Mouse (Mus musculus) left cerebral cortex, postnatal 25 days (tissue): ENCODE data around the gene D130040H23Rik. TPM values are rescaled to one million over a fixed set of nuclear protein-coding genes. Genes with fewer than 3 reads are reported as not detected.
A peak's percentile ranks its signal among the peaks of the same experiment; 100 is the strongest.

Experiments used
- DNase-seq, 2 experiments: peaks; one replicate each; pipeline ENCODE4 v3.0.0; 2022; ENCODE audit warnings: low spot score in 2 of 2, mixed read lengths in 1 of 2
- intact Hi-C: fragments of 180-260 bp; cut with DNase I; formaldehyde crosslinking; loops from one replicate; pipeline ENCODE4 v1.15.1; 2025
- total RNA-seq, 2 experiments: library from RNA; stranded (reverse); gene quantifications; 2 replicates each; pipeline ENCODE4 v1.2.3; 2021

D130040H23Rik gene
- total RNA-seq = 10 to 100 TPM; 16.6 to 22.9 TPM

- DNase-seq = peak; percentile 83 to 92
- intact Hi-C loops = loop anchor here (5.0 kb wide), 1 partner anchor 153 kb away; no protein-coding TSS in a partner anchor
Observed at GRCm38 (mm10) chr8:69270386-69271202, at the start of gene D130040H23Rik. Gene D130040H23Rik, plus strand, starts transcription at chr8:69271080.

DNA sequence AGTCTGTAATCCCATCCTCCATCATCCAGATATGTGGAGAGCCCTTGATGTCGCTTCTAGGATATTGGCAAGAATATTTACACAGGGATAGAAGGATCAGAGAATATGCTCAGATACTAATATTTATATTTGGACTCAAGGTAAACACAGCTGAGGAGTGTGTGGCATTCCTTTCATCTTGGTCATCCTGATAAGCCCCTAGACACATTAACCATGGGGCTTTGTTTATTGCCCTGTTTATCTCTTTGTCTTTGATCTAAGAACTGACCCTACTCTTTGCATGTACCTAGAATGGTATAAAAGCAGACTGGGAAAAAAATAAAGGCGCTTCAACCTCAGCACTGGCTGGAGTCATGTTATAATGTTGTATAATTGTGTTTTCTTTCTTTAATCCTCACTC is 28.3 kb upstream of the D130040H23Rik start:
- no peak for DNase-seq
- intact Hi-C loops = no loop called here

DNA sequence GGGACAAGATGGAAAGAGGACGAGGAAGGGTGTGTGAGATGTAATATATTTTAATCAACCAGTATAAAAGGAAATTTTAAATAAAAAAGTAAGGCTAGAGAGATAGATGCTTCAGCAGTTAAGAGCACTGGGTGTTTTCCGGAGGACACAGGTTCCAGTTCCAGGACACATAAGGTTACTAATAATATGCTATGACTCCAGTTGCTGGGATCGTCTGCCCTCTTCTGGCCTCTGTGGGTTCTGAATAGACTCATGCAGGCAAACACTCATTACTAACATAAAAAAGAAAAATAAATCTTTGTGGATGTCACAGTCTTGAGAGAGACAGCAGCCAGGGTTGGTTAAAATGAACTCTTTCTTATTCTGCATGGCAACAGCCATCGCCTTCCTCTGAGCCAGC is 2.4 kb upstream of the D130040H23Rik start:
- intact Hi-C loops = no loop called here
- DNase-seq = peak; percentile 6 to 14

DNA sequence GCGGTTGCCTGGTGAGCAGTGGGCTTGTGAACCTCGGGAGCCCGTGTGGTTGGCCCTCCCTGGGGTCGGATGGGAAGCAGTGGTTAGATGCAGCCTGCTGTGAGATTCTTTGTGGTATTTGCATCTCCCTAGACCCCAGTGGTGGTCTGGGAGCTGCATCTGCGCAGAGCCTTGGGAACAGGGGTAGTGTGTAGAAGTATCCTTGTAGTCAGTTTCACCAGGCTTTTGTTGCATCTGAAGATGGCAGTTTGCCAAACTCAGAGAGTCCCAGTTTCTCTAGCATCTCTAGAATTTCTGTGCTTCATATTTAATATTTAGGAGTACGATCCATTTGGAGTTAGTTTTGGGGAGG is 299 bp downstream of the D130040H23Rik start:
- intact Hi-C loops = loop anchor here (5.0 kb wide), 1 partner anchor 154 kb away; no protein-coding TSS in a partner anchor
- DNase-seq = no peak

DNA sequence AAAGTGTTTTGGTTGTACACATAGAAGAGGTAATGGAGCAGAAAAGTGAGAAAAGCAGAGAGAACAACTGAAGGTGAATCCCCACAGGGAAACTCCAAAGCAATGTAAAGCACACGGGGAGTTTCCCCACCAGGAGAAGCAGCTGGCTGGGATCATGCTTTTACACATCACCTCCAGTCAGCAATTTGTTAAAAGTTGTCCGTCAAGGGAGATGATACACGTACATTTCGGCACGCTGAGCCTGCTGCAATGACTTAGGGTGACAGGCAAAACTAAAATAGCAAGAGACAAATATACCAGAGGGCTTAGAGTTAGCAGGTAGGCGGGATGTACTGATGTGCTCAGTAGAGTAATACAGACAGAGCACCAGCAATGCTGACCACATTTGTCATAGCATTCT is 1.6 kb downstream of the D130040H23Rik start:
- no peak for DNase-seq
- intact Hi-C loops = loop anchor here (5.0 kb wide), 1 partner anchor 155 kb away; no protein-coding TSS in a partner anchor

- no peak for DNase-seq
- intact Hi-C loops = loop anchor here (5.0 kb wide), 1 partner anchor 223 kb away; no protein-coding TSS in a partner anchor
Observed at GRCm38 (mm10) chr8:69324771-69325170, 53.9 kb downstream of the D130040H23Rik start.

DNA sequence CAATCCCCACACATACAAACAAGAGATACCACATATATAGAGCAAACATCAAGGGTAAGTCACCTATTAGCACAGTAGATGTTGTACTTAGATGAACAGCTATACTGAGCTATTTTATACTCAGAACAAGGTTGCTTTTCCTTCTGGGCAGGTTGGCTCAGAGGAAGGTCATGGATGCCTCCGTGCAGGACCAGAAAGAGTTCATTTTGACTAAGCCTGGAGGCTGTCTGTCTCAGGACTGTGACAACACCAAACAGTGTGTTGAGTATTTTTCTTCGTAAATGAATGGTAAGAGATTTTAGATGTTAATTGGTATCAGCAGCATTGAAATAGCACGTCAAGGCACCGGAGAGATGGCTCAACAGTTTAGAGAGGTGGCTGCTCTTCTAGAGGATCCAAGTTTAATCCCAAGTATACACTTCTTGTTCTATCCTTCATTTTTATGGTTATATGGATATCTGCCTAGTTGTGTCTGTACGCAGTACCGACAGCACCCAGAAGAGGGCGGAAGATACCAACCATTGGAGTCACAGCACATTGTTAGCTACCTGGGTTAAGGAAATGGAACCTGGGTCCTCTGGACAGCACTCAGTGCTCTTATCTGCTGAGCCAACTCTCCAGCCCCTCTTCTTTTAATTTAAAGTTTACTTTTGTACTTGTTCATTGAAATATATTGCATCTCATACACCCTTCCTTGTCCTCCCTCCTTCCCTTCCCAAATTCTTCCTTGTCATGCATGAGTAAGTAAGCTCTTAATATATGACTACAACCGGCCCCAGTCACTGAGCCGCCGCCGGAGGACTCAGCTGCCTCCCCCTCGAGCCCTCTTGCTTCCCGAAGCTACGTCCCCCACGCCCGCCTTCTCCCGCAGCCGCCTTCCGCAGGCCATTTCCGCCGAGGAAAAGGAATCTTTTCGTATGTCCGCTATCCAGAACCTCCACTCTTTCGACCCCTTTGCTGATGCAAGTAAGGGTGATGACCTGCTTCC is 57.7 kb downstream of the D130040H23Rik start:
- intact Hi-C loops = loop anchor here (5.0 kb wide), 1 partner anchor 219 kb away; no protein-coding TSS in a partner anchor

GRCm38 (mm10) chr8:69329289-69329688 is 58.4 kb downstream of the D130040H23Rik start:
- intact Hi-C loops = loop anchor here (5.0 kb wide), 1 partner anchor 218 kb away; no protein-coding TSS in a partner anchor
- peak in 1 of 2 experiments; percentile 10 for DNase-seq

More for the DNA sequence above, 57.7 kb downstream of the D130040H23Rik start:
- peak; percentile 93 to 95 for DNase-seq

Other genes starting within 250 kb of the D130040H23Rik start
- gene Zfp930, start 62.0 kb upstream of the D130040H23Rik start, total RNA-seq = 10 to 100 TPM; 11.1 to 12.3 TPM
- not detected for gene Gm9495, start 182.5 kb downstream of the D130040H23Rik start, total RNA-seq